Mouse (Mus musculus): ENCODE measurements around the gene Olfr159. TPM values are rescaled to one million over a fixed set of nuclear protein-coding genes. Genes with fewer than 3 reads are reported as not detected.

Olfr159 gene
- total and polyA plus RNA-seq, 2 experiments from 2014 or later = not detected

- Histone ChIP-seq H3K4me3 (ENCODE audit: low read depth, low read length) (no peak overlapping the region), H3K4me1 (ENCODE audit: insufficient read depth) (no peaks in the 10 kb centered on the region), H3K27ac (ENCODE audit: low read depth, low read length) (no peak overlapping the region), H3K27me3 (ENCODE audit: insufficient read depth, low read length) (no peaks in the 10 kb centered on the region), H3K9ac (no peak overlapping the region), H3K36me3 (ENCODE audit: insufficient read depth) (no peaks in the 10 kb centered on the region), H3K4me2 (ENCODE audit: low read depth) (no peak overlapping the region), H3K9me3 (ENCODE audit: low read length) (no peaks in the 10 kb centered on the region)
- DNase-seq (no peak), ATAC-seq (no peak)
- 28% methylated on average over 4 of the region's 4 CpGs for WGBS
- no peak for TF ChIP-seq CTCF (IDR thresholded peaks at IDR 0.05; ENCODE audit: low read depth)
These were observed 28.2 kb downstream of the Olfr159 start for GRCm38 (mm10) chr4:43742637-43743036.

DNA sequence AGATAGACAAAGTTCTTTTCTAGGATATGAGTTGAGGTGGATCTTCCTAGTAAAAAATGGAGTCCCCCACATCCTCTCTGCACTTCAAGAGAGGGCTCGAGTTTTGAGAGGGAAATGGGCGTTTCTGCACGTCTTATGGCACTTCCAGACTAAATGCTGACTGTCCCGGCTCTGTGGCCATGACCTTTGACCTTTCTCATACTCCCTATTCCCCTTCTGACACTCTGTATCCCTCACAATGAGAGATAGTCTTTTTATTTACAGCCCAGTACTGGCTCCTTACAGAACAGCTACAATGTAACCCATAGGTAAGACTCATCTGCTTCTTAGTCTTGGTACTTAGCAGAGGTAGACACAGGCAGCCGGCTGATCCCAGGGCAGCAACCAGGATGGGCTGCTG, 29.3 kb downstream of the Olfr159 start:
- Histone ChIP-seq H3K27ac (ENCODE audit: low read depth, low read length) (no peak overlapping the region), H3K27me3 (ENCODE audit: insufficient read depth, low read length) (no peaks in the 10 kb centered on the region), H3K4me3 (ENCODE audit: low read depth, low read length) (no peak overlapping the region), H3K9me3 (ENCODE audit: low read length) (no peaks in the 10 kb centered on the region), H3K4me2 (ENCODE audit: low read depth) (no peak overlapping the region), H3K36me3 (ENCODE audit: insufficient read depth) (no peaks in the 10 kb centered on the region), H3K9ac (no peak overlapping the region), H3K4me1 (ENCODE audit: insufficient read depth) (no peaks in the 10 kb centered on the region)
- ATAC-seq (no peak), DNase-seq (no peak)
- no peak for TF ChIP-seq CTCF (IDR thresholded peaks at IDR 0.05; ENCODE audit: low read depth)
- WGBS = 77% methylated on average over 5 of the region's 5 CpGs

DNA sequence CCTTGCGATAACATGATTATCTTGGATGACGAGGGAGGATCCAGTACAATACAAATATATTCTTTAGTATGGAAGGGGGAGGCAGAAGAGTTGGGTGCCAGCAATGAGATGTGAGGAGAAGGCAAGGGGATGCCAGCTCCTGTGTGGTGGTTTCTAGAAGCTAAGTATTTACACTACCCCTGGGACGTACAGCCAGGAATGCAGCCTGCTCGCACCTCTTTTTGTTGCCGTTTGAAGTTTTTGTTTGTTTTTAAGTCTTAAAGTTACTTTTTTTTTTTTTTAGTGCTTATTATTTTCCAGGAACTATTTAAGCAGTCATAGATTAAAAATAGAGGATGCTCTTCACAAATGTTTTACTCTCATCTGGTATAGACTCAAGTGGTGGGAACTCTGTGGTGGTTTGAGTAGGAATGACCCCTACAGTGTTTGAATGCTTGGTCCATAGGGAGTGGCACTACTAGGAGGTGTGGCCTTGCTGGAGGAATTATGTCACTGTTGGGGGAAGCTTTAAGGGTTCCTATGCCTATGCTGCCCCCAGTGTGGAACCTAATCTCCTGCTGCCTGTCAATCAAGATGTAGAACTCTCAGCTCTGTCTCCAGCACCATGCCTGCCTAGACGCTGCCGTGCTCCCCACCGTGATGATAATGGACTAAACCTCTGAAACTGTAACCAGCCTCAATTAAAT, 31.7 kb downstream of the Olfr159 start:
- WGBS = 69% methylated on average over 8 of the region's 8 CpGs
- Histone ChIP-seq H3K9ac (no peak overlapping the region), H3K27ac (ENCODE audit: low read depth, low read length) (no peak overlapping the region), H3K27me3 (ENCODE audit: insufficient read depth, low read length) (no peaks in the 10 kb centered on the region), H3K36me3 (ENCODE audit: insufficient read depth) (no peaks in the 10 kb centered on the region), H3K4me2 (ENCODE audit: low read depth) (no peak overlapping the region), H3K4me3 (ENCODE audit: low read depth, low read length) (no peak overlapping the region), H3K9me3 (ENCODE audit: low read length) (no peaks in the 10 kb centered on the region), H3K4me1 (ENCODE audit: insufficient read depth) (no peaks in the 10 kb centered on the region)
- no peak for TF ChIP-seq CTCF (IDR thresholded peaks at IDR 0.05; ENCODE audit: low read depth)
- DNase-seq = no peak
- ATAC-seq = no peak

DNA sequence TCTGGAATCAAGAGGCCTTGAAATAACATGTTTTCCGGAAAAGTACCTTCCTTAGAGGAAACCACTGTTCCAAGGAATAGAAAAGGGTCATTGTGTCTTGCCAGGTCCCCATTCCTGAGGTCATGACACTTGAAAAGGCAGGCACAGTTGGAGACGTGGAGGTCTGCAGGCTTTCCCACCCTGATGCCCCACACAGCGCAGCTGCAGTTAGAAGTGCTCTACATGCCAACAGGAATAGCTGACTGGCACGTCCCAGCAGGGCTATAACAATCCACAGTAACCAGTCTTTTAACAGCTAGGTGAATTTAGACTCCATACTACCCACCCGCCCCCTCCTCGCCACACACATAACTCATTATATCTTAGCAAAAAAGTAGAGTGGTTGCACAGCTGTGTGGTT, 33.7 kb downstream of the Olfr159 start:
- Histone ChIP-seq H3K36me3 (ENCODE audit: insufficient read depth) (no peaks in the 10 kb centered on the region), H3K4me1 (ENCODE audit: insufficient read depth) (no peaks in the 10 kb centered on the region), H3K9ac (no peak overlapping the region), H3K27ac (ENCODE audit: low read depth, low read length) (no peak overlapping the region), H3K27me3 (ENCODE audit: insufficient read depth, low read length) (no peaks in the 10 kb centered on the region), H3K4me3 (ENCODE audit: low read depth, low read length) (no peak overlapping the region), H3K4me2 (ENCODE audit: low read depth) (no peak overlapping the region), H3K9me3 (ENCODE audit: low read length) (no peaks in the 10 kb centered on the region)
- TF ChIP-seq CTCF (IDR thresholded peaks at IDR 0.05; ENCODE audit: low read depth) = no peak
- no peak for DNase-seq
- WGBS = 59% methylated on average over 6 of the region's 6 CpGs
- ATAC-seq = no peak

DNA sequence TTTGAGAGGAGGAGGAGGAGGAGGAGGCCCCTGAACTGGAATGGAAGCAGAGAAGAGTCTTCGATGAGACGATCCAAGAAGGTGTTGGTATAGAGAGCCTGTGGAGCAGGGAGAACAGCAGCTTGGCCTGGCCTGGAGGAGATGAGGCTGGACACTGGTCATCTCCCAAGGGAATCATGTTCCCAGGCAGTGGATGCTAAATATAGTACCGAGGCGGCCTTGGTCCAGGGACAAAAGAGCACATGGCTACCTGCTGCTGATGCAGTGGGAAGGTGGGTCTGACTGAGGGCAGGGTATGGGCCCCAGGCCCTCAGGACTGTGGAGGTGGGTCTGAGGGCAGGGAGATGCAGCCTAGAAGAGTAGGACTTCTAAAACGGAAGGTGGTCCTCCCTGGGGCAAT, 37.6 kb downstream of the Olfr159 start:
- H3K4me1 ChIP-seq (ENCODE audit: insufficient read depth) = no peaks in the 10 kb centered on the region
- no peak for DNase-seq
- no peak for TF ChIP-seq CTCF (IDR thresholded peaks at IDR 0.05; ENCODE audit: low read depth)

DNA sequence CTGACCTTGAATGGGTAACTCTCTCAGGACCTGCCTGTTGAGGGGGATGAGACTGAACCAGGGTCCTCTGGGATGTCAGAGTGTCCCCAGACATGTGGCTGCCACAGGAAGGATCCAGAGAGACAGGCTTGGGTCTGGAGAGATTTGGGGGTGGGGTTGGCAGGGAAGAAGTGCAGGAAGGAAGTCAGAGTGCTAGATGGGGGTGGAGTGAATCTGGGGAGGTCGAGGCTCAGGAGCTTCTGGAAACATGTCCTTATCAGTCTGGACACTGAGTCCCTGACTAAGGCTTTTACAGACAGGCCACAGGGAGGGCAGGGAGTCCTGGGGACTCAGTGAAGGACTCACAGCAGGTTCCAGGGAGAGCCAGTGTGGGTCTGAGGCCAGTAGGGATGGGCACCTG, 38.6 kb downstream of the Olfr159 start:
- H3K9ac ChIP-seq = no peak overlapping the region
- no peak for TF ChIP-seq CTCF (IDR thresholded peaks at IDR 0.05; ENCODE audit: low read depth)
- H3K9me3 ChIP-seq (ENCODE audit: low read length) = no peaks in the 10 kb centered on the region
- no peaks in the 10 kb centered on the region for H3K27me3 ChIP-seq (ENCODE audit: insufficient read depth, low read length)
- no peak overlapping the region for H3K4me2 ChIP-seq (ENCODE audit: low read depth)
- no peak overlapping the region for H3K27ac ChIP-seq (ENCODE audit: low read depth, low read length)
- DNase-seq (no peak), ATAC-seq (no peak)
- 25% methylated on average over 1 of the region's 1 CpGs for WGBS
- no peak overlapping the region for H3K4me3 ChIP-seq (ENCODE audit: low read depth, low read length)
- no peaks in the 10 kb centered on the region for H3K36me3 ChIP-seq (ENCODE audit: insufficient read depth)
- H3K4me1 ChIP-seq (ENCODE audit: insufficient read depth) = no peaks in the 10 kb centered on the region

More for the DNA sequence above, 37.6 kb downstream of the Olfr159 start:
- Histone ChIP-seq H3K27me3 (ENCODE audit: insufficient read depth, low read length) (no peaks in the 10 kb centered on the region), H3K4me2 (ENCODE audit: low read depth) (no peak overlapping the region), H3K9ac (no peak overlapping the region), H3K27ac (ENCODE audit: low read depth, low read length) (no peak overlapping the region), H3K9me3 (ENCODE audit: low read length) (no peaks in the 10 kb centered on the region), H3K36me3 (ENCODE audit: insufficient read depth) (no peaks in the 10 kb centered on the region), H3K4me3 (ENCODE audit: low read depth, low read length) (no peak overlapping the region)
- 87% methylated on average over 5 of the region's 5 CpGs for WGBS
- ATAC-seq = no peak

DNA sequence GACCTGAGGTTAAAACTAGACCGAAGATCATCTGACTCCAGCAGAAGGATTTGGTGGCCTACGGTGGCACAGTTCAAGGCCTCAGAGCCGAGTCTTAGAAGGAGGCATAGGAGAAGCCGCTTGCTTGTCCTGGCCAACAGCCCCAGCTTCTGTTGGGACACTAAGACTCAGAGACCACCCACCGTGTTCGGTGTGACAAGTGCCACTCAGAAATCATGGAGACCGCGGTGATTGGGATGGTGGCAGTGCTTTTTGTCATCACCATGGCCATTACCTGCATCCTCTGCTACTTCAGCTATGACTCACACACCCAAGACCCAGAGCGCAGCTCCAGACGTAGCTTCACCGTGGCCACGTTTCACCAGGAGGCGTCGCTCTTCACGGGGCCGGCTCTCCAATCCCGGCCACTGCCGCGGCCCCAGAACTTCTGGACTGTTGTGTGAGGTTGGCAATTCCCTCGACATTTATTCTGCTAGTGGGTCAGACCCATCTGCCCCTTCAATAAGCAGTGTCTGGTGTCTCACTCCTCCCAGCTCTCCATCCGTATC, 40.0 kb downstream of the Olfr159 start:
- no peak overlapping the region for H3K27ac ChIP-seq (ENCODE audit: low read depth, low read length)

More for the DNA sequence above, 40.0 kb downstream of the Olfr159 start:
- WGBS = 76% methylated on average over 21 of the region's 21 CpGs
- Histone ChIP-seq H3K4me1 (ENCODE audit: insufficient read depth) (no peaks in the 10 kb centered on the region), H3K4me3 (ENCODE audit: low read depth, low read length) (no peak overlapping the region), H3K9me3 (ENCODE audit: low read length) (no peaks in the 10 kb centered on the region), H3K36me3 (ENCODE audit: insufficient read depth) (no peaks in the 10 kb centered on the region), H3K4me2 (ENCODE audit: low read depth) (no peak overlapping the region), H3K9ac (no peak overlapping the region), H3K27me3 (ENCODE audit: insufficient read depth, low read length) (no peaks in the 10 kb centered on the region)
- ATAC-seq (no peak), DNase-seq (no peak)
- no peak for TF ChIP-seq CTCF (IDR thresholded peaks at IDR 0.05; ENCODE audit: low read depth)

Measured in forebrain, postnatal 0 days (tissue).